Mouse (Mus musculus): Measurements from ENCODE around the gene Mapre1.
A peak's percentile ranks its signal among the peaks of the same experiment; 100 is the strongest.

GRCm38 (mm10) chr2:153740500-153741436 is at the start of gene Mapre1:
- TF ChIP-seq CTCF (IDR thresholded peaks at IDR 0.05; ENCODE audit: borderline replicate concordance, control insufficient read depth, extremely low read depth, insufficient read depth, low read length, poor library complexity) = no peak; the same call in 1 of the 2 replicates
- TF ChIP-seq POLR2A (IDR thresholded peaks at IDR 0.05; ENCODE audit: control insufficient read depth, extremely low read depth, insufficient read depth, low read length, poor library complexity) = peak; percentile 62; the same call in 1 of the 2 replicates
